In genomic region chr2:131493446-131493845, GRCm38 (mm10) we compare ENCODE assay signal across 11 mouse cellular contexts. TPM values are rescaled to one million over a fixed set of nuclear protein-coding genes. Genes with fewer than 3 reads are reported as not detected.
DNase-seq lines count a peak whose midpoint lies in the region; ATAC-seq and TF ChIP-seq lines count a peak whose summit lies in the region.
"Had no signal": no experiment of that assay in that cellular context is flagged by ENCODE, and none has a peak within 500 bp of the region (broad histone marks: within the 10 kb centered on the region; RNA-seq: fewer than 3 reads in every experiment).

No protein-coding gene starts in this region.

- 63% methylated on average over 5 of the region's 5 CpGs for WGBS in cerebellum, adult 2 months
- WGBS in liver, embryonic 12.5 days (ENCODE audit: insufficient replicate concordance) = 26% methylated on average over 5 of the region's 5 CpGs

- DNase-seq in cerebellum, adult 2 months = no peak
- no peak for DNase-seq in cerebellum, adult 8-10 months
- no peak for DNase-seq in left cerebral cortex, adult 2 months (ENCODE audit: extremely low spot score in 1 of 2, low spot score in 2 of 2)
- DNase-seq in left cerebral cortex, postnatal 36 days (ENCODE audit: low spot score in 2 of 2) = no peak
- DNase-seq in skeletal muscle tissue, adult 2 months (ENCODE audit: low read depth, low spot score) = peak; percentile 65
- DNase-seq in adrenal gland, postnatal 25 days = no peak
- no peak for DNase-seq in layer of hippocampus, adult 11-12 months (ENCODE audit: low spot score)
- DNase-seq: cerebellum, postnatal 25 days; gastrocnemius, postnatal 36 days had no signal

- H3K4me1 ChIP-seq in cerebellum, adult 2 months (ENCODE audit: control insufficient read depth, insufficient read depth, low read length) = peaks cover 15% of the 10 kb centered on the region; the same call in 1 of the 2 replicates
- H3K4me1 ChIP-seq in liver, embryonic 12.5 days = peaks cover 88% of the 10 kb centered on the region

- ATAC-seq in liver, embryonic 12.5 days = no peak

- H3K36me3 ChIP-seq in liver, embryonic 12.5 days = no peaks in the 10 kb centered on the region

- H3K9ac ChIP-seq in liver, embryonic 12.5 days = peak overlapping the region; percentile 100

- peak overlapping the region; percentile 10 for H3K4me3 ChIP-seq in cerebellum, adult 2 months (replicated peaks; ENCODE audit: insufficient read depth, low read depth, low read length)
- H3K4me3 ChIP-seq in left cerebral cortex, adult 2 months = peak overlapping the region; percentile 93
- H3K4me3 ChIP-seq in liver, embryonic 12.5 days = peak overlapping the region; percentile 98

- no peak overlapping the region for H3K27ac ChIP-seq in cerebellum, adult 2 months (ENCODE audit: insufficient read depth, low read length)
- no peak overlapping the region; the same call in 1 of the 2 replicates for H3K27ac ChIP-seq in left cerebral cortex, adult 2 months
- peak overlapping the region; percentile 99 for H3K27ac ChIP-seq in liver, embryonic 12.5 days

- no peaks in the 10 kb centered on the region for H3K27me3 ChIP-seq in cerebellum, adult 2 months (ENCODE audit: control insufficient read depth, insufficient read depth, low read length)
- peaks cover 1% of the 10 kb centered on the region; the same call in 1 of the 2 replicates for H3K27me3 ChIP-seq in liver, embryonic 12.5 days (replicated peaks)
- H3K27me3 ChIP-seq: Patski had no signal

- no peak for TF ChIP-seq CTCF in cerebellum, adult 2 months (IDR thresholded peaks at IDR 0.05; ENCODE audit: borderline replicate concordance, insufficient read depth, low read depth, low read length)
- no peak for TF ChIP-seq CTCF in left cerebral cortex, adult 2 months (IDR thresholded peaks at IDR 0.05)

- H3K9me3 ChIP-seq in liver, embryonic 12.5 days (replicated peaks) = no peaks in the 10 kb centered on the region

- H3K4me2 ChIP-seq in liver, embryonic 12.5 days = peak overlapping the region; percentile 83

- intact Hi-C loops in left cerebral cortex, adult 2 months (cut with DNase I) = loop anchor here (2.0 to 5.0 kb wide), 2 partner anchors 15 to 71 kb away; no protein-coding TSS in a partner anchor
- intact Hi-C loops in left cerebral cortex, postnatal 36 days (cut with DNase I) = loop anchor here (5.0 kb wide), 1 partner anchor 71 kb away; no protein-coding TSS in a partner anchor

- no peak for TF ChIP-seq POLR2A in cerebellum, adult 2 months (IDR thresholded peaks at IDR 0.05; ENCODE audit: borderline replicate concordance, insufficient read depth, low read length)

RNA-seq across cellular contexts. Expression of gene Smox, which starts 2.1 kb away (rescaled TPM):
- polyA plus RNA-seq in cerebellum, adult 2 months (2012; rRNA removed) = 93.0 and 93.4 TPM in 2 replicates
- 10 to 100 TPM; 68.9 to 80.3 TPM for total RNA-seq in left cerebral cortex, adult 2 months (2021)
- 10 to 100 TPM; 67.0 to 78.1 TPM for total RNA-seq in left cerebral cortex, postnatal 36 days (2021)
- 105 and 116 TPM in 2 replicates for polyA plus RNA-seq in liver, embryonic 12.5 days (2016; fragmentation: Nextera tagmentation; extraction: Ambion mirVana)
- 24.9 and 25.2 TPM in 2 replicates for total RNA-seq in adrenal gland, postnatal 25 days (2021)

Comparison
In these comparisons a context has a peak if more than half of its experiments do, and no peak if none do; other contexts are left out.
1. H3K4me3 ChIP-seq: peak in every context shown above with its lines; median percentile 98 in liver, embryonic 12.5 days; 93 in left cerebral cortex, adult 2 months; 10 in cerebellum, adult 2 months.